Mouse (Mus musculus) heart, embryonic 12.5 days (tissue): ENCODE results near the gene Tmbim6. TPM values are rescaled to one million over a fixed set of nuclear protein-coding genes. Genes with fewer than 3 reads are reported as not detected.

Source experiments
- ATAC-seq: fragments of 200-750 bp; cut with Nextera tagmentation; 2 replicates; pipeline ENCODE4 v1.8.0; 2017; ENCODE audit warnings: moderate TSS enrichment, moderate library complexity; ENCODE audit not compliant: insufficient number of reproducible peaks, low FRiP score
- H3K27ac ChIP-seq: fragments of 300-500 bp; sonication (generic); 2 replicates; pipeline ENCODE4 v1.5.1; 2016; ENCODE audit warnings: mild to moderate bottlenecking, moderate library complexity; ENCODE audit not compliant: poor library complexity, severe bottlenecking
- H3K27me3 ChIP-seq: fragments of 300-500 bp; sonication (generic); replicated peaks from 2 replicates; pipeline ENCODE4 v1.6.1; 2016; ENCODE audit warnings: mild to moderate bottlenecking, moderate library complexity
- H3K36me3 ChIP-seq: fragments of 300-500 bp; sonication (generic); 2 replicates; pipeline ENCODE4 v1.6.1; 2016; ENCODE audit warnings: mild to moderate bottlenecking, moderate library complexity
- H3K4me1 ChIP-seq: fragments of 300-500 bp; sonication (generic); replicated peaks from 2 replicates; pipeline ENCODE4 v1.6.1; 2016; ENCODE audit warnings: mild to moderate bottlenecking
- H3K4me2 ChIP-seq: fragments of 300-500 bp; sonication (generic); 2 replicates; pipeline ENCODE4 v1.6.1; 2016; ENCODE audit warnings: mild to moderate bottlenecking, moderate library complexity
- H3K4me3 ChIP-seq: fragments of 300-500 bp; sonication (generic); 2 replicates; pipeline ENCODE4 v1.5.1; 2016; ENCODE audit warnings: mild to moderate bottlenecking
- H3K9ac ChIP-seq: fragments of 300-500 bp; sonication (generic); 2 replicates; pipeline ENCODE4 v1.6.1; 2016; ENCODE audit warnings: mild to moderate bottlenecking, moderate library complexity
- H3K9me3 ChIP-seq: fragments of 300-500 bp; sonication (generic); replicated peaks from 2 replicates; pipeline ENCODE4 v1.6.1; 2016; ENCODE audit warnings: mild to moderate bottlenecking, moderate library complexity
- WGBS: fragments of 180-500 bp; shearing (Covaris S2); methylation state at CpG from one replicate; pipeline ENCODE4 v1.1.7; 2016; 5-methylcytosine and 5-hydroxymethylcytosine counted together
- polyA plus RNA-seq: library from polyadenylated mRNA; unstranded; fragments of >200 nt; fragmentation: Nextera tagmentation; extraction: Ambion mirVana; gene quantifications from 2 replicates; pipeline ENCODE4 v1.2.1, GENCODE M21; 2016

Gene Tmbim6
- 251 and 253 TPM in 2 replicates for polyA plus RNA-seq

- H3K4me3 ChIP-seq = peak within 1 kb of the TSS; percentile 67
- no peaks in the 10 kb centered on the region for H3K36me3 ChIP-seq
- H3K4me1 ChIP-seq = peaks cover 41% of the 10 kb centered on the region
- under 1% methylated on average over 51 of the region's 51 CpGs for WGBS
- no peaks in the 10 kb centered on the region for H3K27me3 ChIP-seq
- no peaks in the 10 kb centered on the region for H3K9me3 ChIP-seq
- peak within 1 kb of the TSS; percentile 96 for H3K4me2 ChIP-seq
- ATAC-seq = peak; percentile 100
- H3K27ac ChIP-seq = peak within 1 kb of the TSS; percentile 85
- H3K9ac ChIP-seq = peak within 1 kb of the TSS; percentile 89
Measured at GRCm38 (mm10) chr15:99392486-99393385, at the start of gene Tmbim6. Gene Tmbim6 (plus strand): TSS chr15:99392882.

GRCm38 (mm10) chr15:99343414-99344147 lies 49.1 kb upstream of the Tmbim6 start:
- peak overlapping the region; percentile 57 for H3K9ac ChIP-seq
- H3K4me2 ChIP-seq = peak overlapping the region; percentile 49
- no peaks in the 10 kb centered on the region for H3K27me3 ChIP-seq
- H3K36me3 ChIP-seq = no peaks in the 10 kb centered on the region
- peak; percentile 68 for ATAC-seq
- H3K4me1 ChIP-seq = peaks cover 83% of the 10 kb centered on the region
- 19% methylated on average over 5 of the region's 5 CpGs for WGBS
- H3K4me3 ChIP-seq = no peak overlapping the region
- peak overlapping the region; percentile 89 for H3K27ac ChIP-seq
- H3K9me3 ChIP-seq = no peaks in the 10 kb centered on the region

GRCm38 (mm10) chr15:99344148-99344870 lies 48.4 kb upstream of the Tmbim6 start:
- H3K27ac ChIP-seq = peak overlapping the region; percentile 89
- H3K4me1 ChIP-seq = peaks cover 77% of the 10 kb centered on the region
- H3K9me3 ChIP-seq = no peaks in the 10 kb centered on the region
- no peak for ATAC-seq
- no peak overlapping the region for H3K4me3 ChIP-seq
- peak overlapping the region; percentile 57; the same call in 1 of the 2 replicates for H3K9ac ChIP-seq
- peak overlapping the region; percentile 49 for H3K4me2 ChIP-seq
- 49% methylated on average over 8 of the region's 8 CpGs for WGBS
- no peaks in the 10 kb centered on the region for H3K36me3 ChIP-seq
- no peaks in the 10 kb centered on the region for H3K27me3 ChIP-seq

GRCm38 (mm10) chr15:99344961-99345360 lies 47.7 kb upstream of the Tmbim6 start:
- peaks cover 73% of the 10 kb centered on the region for H3K4me1 ChIP-seq
- no peaks in the 10 kb centered on the region for H3K9me3 ChIP-seq
- 73% methylated on average over 4 of the region's 4 CpGs for WGBS
- H3K9ac ChIP-seq = 0 out of 2 replicates have a peak overlapping the region, but pooled peaks have one; percentile 31
- no peaks in the 10 kb centered on the region for H3K36me3 ChIP-seq
- H3K27me3 ChIP-seq = no peaks in the 10 kb centered on the region
- H3K4me3 ChIP-seq = no peak overlapping the region
- H3K27ac ChIP-seq = peak overlapping the region; percentile 89; the same call in 1 of the 2 replicates
- H3K4me2 ChIP-seq = peak overlapping the region; percentile 5; the same call in 1 of the 2 replicates
- ATAC-seq = no peak

GRCm38 (mm10) chr15:99351610-99352009 lies 41.1 kb upstream of the Tmbim6 start:
- Histone ChIP-seq H3K27me3 (no peaks in the 10 kb centered on the region), H3K4me3 (no peak overlapping the region), H3K27ac (no peak overlapping the region), H3K9ac (no peak overlapping the region), H3K9me3 (no peaks in the 10 kb centered on the region), H3K4me2 (no peak overlapping the region), H3K36me3 (no peaks in the 10 kb centered on the region), H3K4me1 (peaks cover 73% of the 10 kb centered on the region)
- 61% methylated on average over 6 of the region's 6 CpGs for WGBS
- ATAC-seq = no peak

GRCm38 (mm10) chr15:99352306-99352705 lies 40.4 kb upstream of the Tmbim6 start:
- no peak overlapping the region for H3K4me3 ChIP-seq
- no peak overlapping the region for H3K9ac ChIP-seq
- 25% methylated on average over 5 of the region's 5 CpGs for WGBS
- no peak for ATAC-seq
- H3K9me3 ChIP-seq = no peaks in the 10 kb centered on the region
- H3K27me3 ChIP-seq = no peaks in the 10 kb centered on the region
- H3K27ac ChIP-seq = no peak overlapping the region
- H3K4me2 ChIP-seq = no peak overlapping the region
- peaks cover 74% of the 10 kb centered on the region for H3K4me1 ChIP-seq
- H3K36me3 ChIP-seq = no peaks in the 10 kb centered on the region

- Histone ChIP-seq H3K4me2 (no peak overlapping the region), H3K27me3 (no peaks in the 10 kb centered on the region), H3K4me1 (peaks cover 69% of the 10 kb centered on the region), H3K9me3 (no peaks in the 10 kb centered on the region), H3K4me3 (no peak overlapping the region), H3K27ac (peak overlapping the region; percentile 62), H3K36me3 (no peaks in the 10 kb centered on the region), H3K9ac (0 out of 2 replicates have a peak overlapping the region, but pooled peaks have one; percentile 11)
- WGBS = 34% methylated on average over 6 of the region's 6 CpGs
- no peak for ATAC-seq
Measured at GRCm38 (mm10) chr15:99355660-99356059, 37.0 kb upstream of the Tmbim6 start.

- WGBS = 40% methylated on average over 6 of the region's 6 CpGs
- Histone ChIP-seq H3K27ac (peak overlapping the region; percentile 53), H3K4me2 (no peak overlapping the region), H3K9me3 (no peaks in the 10 kb centered on the region), H3K4me1 (peaks cover 64% of the 10 kb centered on the region), H3K9ac (0 out of 2 replicates have a peak overlapping the region, but pooled peaks have one; percentile 9), H3K36me3 (no peaks in the 10 kb centered on the region), H3K4me3 (no peak overlapping the region), H3K27me3 (no peaks in the 10 kb centered on the region)
- ATAC-seq = no peak
Measured at GRCm38 (mm10) chr15:99356462-99356861, 36.2 kb upstream of the Tmbim6 start.

- ATAC-seq = no peak
- no peak overlapping the region for H3K27ac ChIP-seq
- WGBS = 89% methylated on average over 9 of the region's 9 CpGs
- H3K27me3 ChIP-seq = no peaks in the 10 kb centered on the region
- H3K4me1 ChIP-seq = peaks cover 47% of the 10 kb centered on the region
- no peak overlapping the region for H3K4me2 ChIP-seq
- no peaks in the 10 kb centered on the region for H3K36me3 ChIP-seq
- H3K9me3 ChIP-seq = no peaks in the 10 kb centered on the region
- no peak overlapping the region for H3K9ac ChIP-seq
- H3K4me3 ChIP-seq = no peak overlapping the region
Measured at GRCm38 (mm10) chr15:99358952-99359351, 33.7 kb upstream of the Tmbim6 start.

- Histone ChIP-seq H3K36me3 (no peaks in the 10 kb centered on the region), H3K9me3 (no peaks in the 10 kb centered on the region), H3K27me3 (no peaks in the 10 kb centered on the region), H3K4me2 (no peak overlapping the region), H3K4me1 (peaks cover 36% of the 10 kb centered on the region), H3K9ac (no peak overlapping the region), H3K27ac (peak overlapping the region; percentile 40; the same call in 1 of the 2 replicates), H3K4me3 (no peak overlapping the region)
- ATAC-seq = 0 out of 2 replicates have a peak, but pooled peaks have one; percentile 41
- 61% methylated on average over 7 of the region's 7 CpGs for WGBS
Measured at GRCm38 (mm10) chr15:99364022-99364530, 28.6 kb upstream of the Tmbim6 start.
